Comparison of ENCODE assay signal across 1 mouse cellular context in the genomic region with DNA sequence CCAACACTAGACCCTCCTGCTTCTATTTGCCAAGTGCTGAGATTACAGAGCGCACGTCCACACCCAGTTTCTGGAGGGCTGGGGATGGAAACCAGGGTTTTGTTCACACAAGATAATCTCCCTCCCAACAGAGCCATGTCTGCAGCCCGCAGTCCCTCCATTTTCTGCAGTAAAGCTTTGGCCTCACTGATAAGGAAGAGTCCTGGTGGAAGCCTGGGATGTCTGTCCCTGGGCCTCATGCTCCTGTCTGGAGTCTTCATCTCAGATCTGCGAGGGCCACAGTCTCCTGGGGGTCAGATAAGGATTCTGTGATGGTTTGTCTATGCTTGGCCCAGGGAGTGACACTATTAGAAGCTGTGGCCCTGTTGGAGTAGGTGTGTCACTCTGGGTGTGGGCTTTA.
TF ChIP-seq lines count a peak whose summit lies in the region.

No protein-coding gene starts in this region.

TF ChIP-seq in CH12.LX, 34 proteins besides CTCF, POLR2A, EP300 and RAD21:
- no peak for TF ChIP-seq IRF4 (IDR thresholded peaks at IDR 0.05; ENCODE audit: low read depth, low read length)
- no peak for TF ChIP-seq ELF1 (IDR thresholded peaks at IDR 0.05; ENCODE audit: low read depth, low read length)
- TF ChIP-seq UBTF (IDR thresholded peaks at IDR 0.05; ENCODE audit: low read depth, low read length): no peak
- TF ChIP-seq ZNF384 (IDR thresholded peaks at IDR 0.05; ENCODE audit: low read depth, low read length): no peak
- no peak for TF ChIP-seq MAFK (IDR thresholded peaks at IDR 0.05; ENCODE audit: insufficient replicate concordance, low read length)
- TF ChIP-seq GABPA (IDR thresholded peaks at IDR 0.05; ENCODE audit: insufficient replicate concordance, low read depth, low read length): no peak
- TF ChIP-seq ZC3H11A (IDR thresholded peaks at IDR 0.05; ENCODE audit: low read depth, low read length): no peak
TF ChIP-seq in CH12.LX: peak in this region for 0.
